Mouse (Mus musculus) spleen, adult 2 months (tissue): ENCODE data around the gene P2rx3.

Experiments used
- CTCF ChIP-seq: fragments of 200-500 bp; IDR thresholded peaks from 2 replicates; pipeline ENCODE4 v1.5.1; 2011; ENCODE audit warnings: mild to moderate bottlenecking, inconsistent platforms; ENCODE audit not compliant: insufficient read depth, insufficient read length, insufficient replicate concordance; ENCODE audit errors: extremely low read depth
- POLR2A ChIP-seq: fragments of 200-500 bp; IDR thresholded peaks from 2 replicates; pipeline ENCODE4 v1.6.1; 2011; ENCODE audit warnings: low read depth, low read length, inconsistent platforms

GRCm38 (mm10) chr2:85047081-85047480 lies 9.8 kb upstream of the P2rx3 start:
- TF ChIP-seq CTCF (no peak), POLR2A (no peak)
